Mouse (Mus musculus): Measurements from ENCODE around the gene Sdhd. TPM values are rescaled to one million over a fixed set of nuclear protein-coding genes. Genes with fewer than 3 reads are reported as not detected.
A peak's percentile ranks its signal among the peaks of the same experiment; 100 is the strongest.
"Not testable (repeated sequence)": the region's sequence is repeated elsewhere in the genome, so short reads cannot be mapped to it uniquely, and the experiment has no call there.

The Sdhd gene
- 100 to 1,000 TPM; 109 to 112 TPM for total RNA-seq (2021)
- long read RNA-seq, experiment 1, transcript Sdhd-201 (4 exons, 1,231 nt): major isoform, 75 of 89 reads
- long read RNA-seq, experiment 1, partial matches to known transcripts: 14 of 89 reads
- long read RNA-seq, experiment 1, other reads (novel, unspliced or antisense): 0 of 89 reads
- long read RNA-seq, experiment 2, transcript Sdhd-201 (4 exons, 1,231 nt): major isoform, 104 of 130 reads
- long read RNA-seq, experiment 2, partial matches to known transcripts: 22 of 130 reads
- long read RNA-seq, experiment 2, other reads (novel, unspliced or antisense): 4 of 130 reads

DNA sequence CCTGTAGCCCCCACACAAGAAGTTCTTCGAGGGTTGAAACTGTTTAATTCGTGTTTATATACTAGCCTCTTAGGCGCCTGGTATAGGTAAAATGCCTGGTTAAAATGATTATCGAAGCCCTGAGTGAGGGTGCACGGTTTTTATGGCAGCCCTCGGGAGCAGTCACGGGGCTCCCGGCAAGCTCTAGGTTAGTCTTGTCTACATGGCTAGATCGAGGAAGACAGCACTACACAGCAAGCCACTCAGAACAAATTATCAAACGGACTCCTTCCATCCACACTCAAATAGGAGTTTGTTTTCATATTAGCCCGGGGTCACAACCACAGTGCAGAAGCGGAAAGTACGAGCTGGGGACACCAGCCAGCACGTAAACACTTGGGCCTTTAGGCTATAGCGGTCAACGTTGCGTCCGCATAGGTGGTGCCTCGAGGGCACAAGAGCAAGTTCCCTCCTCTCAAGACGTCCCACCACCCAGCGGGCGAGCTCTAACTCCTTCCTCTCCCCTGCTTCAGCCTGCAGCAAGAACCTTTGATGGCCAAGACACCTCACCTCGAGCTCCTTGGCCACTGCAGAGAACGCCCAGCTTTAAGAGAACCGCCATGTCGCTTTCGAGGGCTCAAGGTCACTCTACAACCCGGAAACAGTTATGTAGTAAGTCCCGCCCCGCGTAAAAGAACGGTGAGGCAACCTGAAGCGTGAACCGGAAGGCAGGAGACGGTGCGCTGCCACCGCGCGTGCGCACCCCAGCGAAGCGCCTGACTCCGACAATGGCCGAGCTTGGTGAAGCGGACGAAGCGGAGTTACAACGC is at the start of gene Sdhd, which contains the start of gene Timm8b:
Gene Sdhd, minus strand, starts transcription at position 624 of the 809 bp plus-strand sequence.
Gene Timm8b, plus strand, starts transcription at position 722 of the 809 bp plus-strand sequence.
- H3K4me3 ChIP-seq: peak within 1 kb of the TSS; percentile 80
- no peak for TF ChIP-seq CTCF (conservative IDR thresholded peaks at IDR 0.05)
- H3K27ac ChIP-seq: peak within 1 kb of the TSS; percentile 96
- peak; percentile 92 to 95 for DNase-seq (ENCODE audit: low spot score in 2 of 2)

GRCm38 (mm10) chr9:50650503-50650902 is 46.9 kb upstream of the Sdhd start:
- DNase-seq (ENCODE audit: low spot score in 2 of 2): no peak
- Histone ChIP-seq H3K4me3 (no peak overlapping the region), H3K27ac (no peak overlapping the region)
- no peak for TF ChIP-seq CTCF (conservative IDR thresholded peaks at IDR 0.05)

- no peak for TF ChIP-seq CTCF (conservative IDR thresholded peaks at IDR 0.05)
- Histone ChIP-seq H3K27ac (no peak overlapping the region), H3K4me3 (no peak overlapping the region)
- DNase-seq (ENCODE audit: low spot score in 2 of 2): no peak
Observed at GRCm38 (mm10) chr9:50646826-50647370, 43.3 kb upstream of the Sdhd start.

- H3K27ac ChIP-seq: no peak overlapping the region
- no peak for DNase-seq (ENCODE audit: low spot score in 2 of 2)
- H3K4me3 ChIP-seq: no peak overlapping the region
- TF ChIP-seq CTCF (conservative IDR thresholded peaks at IDR 0.05): no peak
Observed at GRCm38 (mm10) chr9:50634270-50634669, 30.7 kb upstream of the Sdhd start.

- no peak overlapping the region for H3K27ac ChIP-seq
- no peak for DNase-seq (ENCODE audit: low spot score in 2 of 2)
- no peak overlapping the region for H3K4me3 ChIP-seq
- peak; percentile 59 for TF ChIP-seq CTCF (conservative IDR thresholded peaks at IDR 0.05)
Observed at GRCm38 (mm10) chr9:50633059-50633458, 29.4 kb upstream of the Sdhd start.

GRCm38 (mm10) chr9:50632016-50632688 is 28.5 kb upstream of the Sdhd start:
- DNase-seq (ENCODE audit: low spot score in 2 of 2): no peak
- Histone ChIP-seq H3K27ac (no peak overlapping the region), H3K4me3 (no peak overlapping the region)
- TF ChIP-seq CTCF (conservative IDR thresholded peaks at IDR 0.05): no peak

DNA sequence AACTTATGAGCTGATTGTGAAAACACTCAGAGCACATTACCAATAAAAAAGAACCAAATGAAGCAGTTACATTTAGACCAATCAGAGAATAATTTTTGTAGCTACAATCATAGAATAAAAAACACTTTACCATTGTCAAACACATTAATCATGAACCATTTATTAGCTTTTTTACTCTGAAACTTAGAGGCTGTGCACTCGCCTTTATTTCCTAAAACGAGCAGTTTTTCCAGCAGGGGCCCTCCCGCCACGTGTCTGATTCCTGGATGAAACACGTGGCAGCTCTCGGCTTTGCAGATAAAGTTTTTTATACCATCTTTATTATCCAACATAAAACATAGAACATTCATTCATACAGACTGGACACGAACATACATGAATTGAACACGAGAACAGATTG is 27.3 kb upstream of the Sdhd start:
- not testable (repeated sequence) for DNase-seq (ENCODE audit: low spot score in 2 of 2)

GRCm38 (mm10) chr9:50617794-50618330 is 14.2 kb upstream of the Sdhd start:
- H3K4me3 ChIP-seq: peak overlapping the region; percentile 69
- H3K27ac ChIP-seq: peak overlapping the region; percentile 97
- TF ChIP-seq CTCF (conservative IDR thresholded peaks at IDR 0.05): no peak
- DNase-seq (ENCODE audit: low spot score in 2 of 2): no peak

More for the DNA sequence above, 27.3 kb upstream of the Sdhd start:
- H3K4me3 ChIP-seq, H3K27ac ChIP-seq: not testable (repeated sequence)

DNA sequence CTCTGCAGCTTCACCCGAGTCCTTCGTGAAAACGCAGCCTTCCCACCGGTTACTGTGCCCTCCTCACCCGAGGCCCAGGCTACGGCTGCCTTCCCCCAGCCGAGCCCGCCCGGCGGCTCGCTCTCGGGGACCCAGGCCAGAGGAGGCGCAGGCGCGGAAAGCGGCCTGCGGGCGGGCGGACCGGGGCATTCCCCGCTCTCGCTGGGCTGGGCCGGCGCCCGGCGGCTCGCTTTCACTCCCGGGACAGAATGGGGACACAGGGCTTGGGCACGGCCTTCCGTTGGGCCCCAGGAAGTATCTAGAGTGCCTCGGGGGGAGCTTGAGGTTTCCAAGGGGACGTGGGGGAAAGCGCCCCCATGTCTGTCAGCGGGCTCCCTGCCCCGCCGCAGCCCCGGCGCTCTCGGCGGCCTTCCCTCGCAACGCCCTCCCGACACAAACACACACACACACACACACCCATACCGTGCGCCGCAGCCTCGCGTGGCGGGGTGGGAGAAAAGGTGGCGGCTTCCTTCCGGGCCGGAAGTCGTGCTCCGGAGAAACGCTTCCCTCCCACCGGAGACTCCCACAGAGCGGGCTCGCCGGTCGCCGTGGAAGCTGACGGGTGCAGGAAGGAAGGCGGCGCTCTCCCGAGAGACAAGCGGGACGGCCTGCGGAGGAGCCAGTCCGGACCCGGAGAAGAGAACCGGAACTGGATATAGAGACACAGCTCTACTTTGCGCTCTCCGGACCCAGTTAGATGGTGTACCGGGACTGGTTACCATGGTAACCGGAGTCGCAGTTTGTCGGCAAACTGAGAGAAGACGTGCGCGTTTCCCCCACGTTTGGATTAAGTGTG is 13.4 kb upstream of the Sdhd start, which contains the start of the genes Pih1d2 and Nkapd1:
Gene Pih1d2, plus strand, starts transcription at position 556 of the 838 bp plus-strand sequence.
Gene Nkapd1, minus strand, starts transcription at position 699 of the 838 bp plus-strand sequence.
- Histone ChIP-seq H3K4me3 (peak within 1 kb of the TSS; percentile 69), H3K27ac (peak within 1 kb of the TSS; percentile 97)
- peak; percentile 89 for DNase-seq (ENCODE audit: low spot score in 2 of 2)
- peak; percentile 7; the same call in 1 of the 2 replicates for TF ChIP-seq CTCF (conservative IDR thresholded peaks at IDR 0.05)

GRCm38 (mm10) chr9:50616161-50616560 is 12.5 kb upstream of the Sdhd start:
- Histone ChIP-seq H3K27ac (peak overlapping the region; percentile 97), H3K4me3 (peak overlapping the region; percentile 69)
- TF ChIP-seq CTCF (conservative IDR thresholded peaks at IDR 0.05): no peak

DNA sequence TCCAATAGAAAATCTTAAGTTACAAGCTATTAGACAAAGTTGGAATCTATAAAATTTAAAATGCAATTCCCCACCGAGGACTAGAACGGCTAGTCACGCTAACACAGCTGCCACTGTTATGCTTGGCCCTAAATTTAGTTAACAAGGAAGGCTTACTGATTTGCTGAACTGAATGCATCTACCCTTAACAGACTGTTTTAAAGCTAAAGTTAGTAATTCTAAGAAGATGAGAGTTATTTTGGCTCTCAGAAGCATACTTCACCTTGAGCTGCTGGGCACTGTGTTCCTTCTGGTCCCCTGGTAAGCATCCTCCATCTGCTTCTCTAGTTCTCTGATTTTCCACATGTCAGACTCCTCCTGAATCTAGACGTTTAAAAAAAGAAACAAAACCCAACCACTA is 8.5 kb upstream of the Sdhd start:
- peak overlapping the region; percentile 16; the same call in 1 of the 2 replicates for H3K27ac ChIP-seq
- H3K4me3 ChIP-seq: no peak overlapping the region
- DNase-seq (ENCODE audit: low spot score in 2 of 2): no peak
- no peak for TF ChIP-seq CTCF (conservative IDR thresholded peaks at IDR 0.05)

More at GRCm38 (mm10) chr9:50616161-50616560, 12.5 kb upstream of the Sdhd start:
- no peak for DNase-seq (ENCODE audit: low spot score in 2 of 2)
